Mouse (Mus musculus) heart, postnatal 0 days (tissue): Measurements from ENCODE around the gene Trp53bp2.

Experiments
- CTCF ChIP-seq: IDR thresholded peaks from 2 replicates; pipeline ENCODE4 v1.5.1; 2016; ENCODE audit warnings: antibody characterized with exemption, control low read depth, low read depth
- EP300 ChIP-seq: IDR thresholded peaks from 2 replicates; pipeline ENCODE4 v1.6.1; 2016; ENCODE audit warnings: antibody characterized with exemption, low read depth

DNA sequence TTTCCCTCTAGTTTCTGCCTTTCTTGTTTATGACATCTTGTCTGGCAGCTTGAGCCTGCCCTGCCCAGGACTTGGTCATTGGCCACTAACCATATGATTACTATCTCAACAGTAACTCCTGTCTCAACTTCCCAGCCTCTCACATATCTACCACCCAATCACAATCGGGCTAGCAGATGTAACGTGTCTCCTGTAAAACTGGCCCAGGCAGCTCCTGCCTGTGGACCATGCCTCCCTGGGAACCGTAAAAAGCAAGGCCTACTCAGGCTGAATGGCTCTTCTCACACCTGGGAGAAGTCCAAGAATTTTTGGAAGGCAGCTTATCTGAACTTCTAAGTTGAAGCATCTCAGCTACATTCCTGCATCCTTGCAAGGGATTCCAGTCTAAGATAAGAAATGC lies 10.2 kb upstream of the Trp53bp2 start:
- TF ChIP-seq CTCF (no peak), EP300 (no peak)
